Comparison of ENCODE assay signal across 9 mouse cellular contexts in the genomic region with DNA sequence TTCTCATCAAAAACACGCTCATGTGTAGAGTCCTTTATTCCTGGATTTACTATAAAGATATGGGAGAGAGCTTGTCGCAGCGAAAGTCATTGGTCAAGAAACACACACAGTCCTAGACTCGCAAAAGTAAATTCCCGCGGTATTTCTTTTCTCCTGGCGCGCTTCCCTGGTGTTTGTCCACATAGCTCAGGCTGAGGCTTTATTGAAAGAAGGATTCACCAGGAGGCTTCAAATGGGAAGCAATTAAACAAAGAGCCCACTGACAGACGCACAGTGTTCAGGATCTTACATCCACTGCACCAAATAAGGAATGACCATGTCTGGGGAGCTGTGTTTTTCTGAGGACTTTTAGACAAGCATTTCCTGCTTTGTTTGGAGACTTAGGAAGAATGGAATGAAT.
DNase-seq lines count a peak whose midpoint lies in the region; ATAC-seq and TF ChIP-seq lines count a peak whose summit lies in the region.
"Had no signal": no experiment of that assay in that cellular context is flagged by ENCODE, and none has a peak within 500 bp of the region (broad histone marks: within the 10 kb centered on the region; RNA-seq: fewer than 3 reads in every experiment).

No protein-coding gene starts in this region.

- H3K27me3 ChIP-seq in liver, adult 2 months (ENCODE audit: control insufficient read depth, insufficient read depth, low read length), result no peaks in the 10 kb centered on the region
- no peaks in the 10 kb centered on the region for H3K27me3 ChIP-seq in intestine, postnatal 0 days (replicated peaks; ENCODE audit: control insufficient read depth, insufficient read depth, low read length)
- no peaks in the 10 kb centered on the region for H3K27me3 ChIP-seq in midbrain, postnatal 0 days (ENCODE audit: insufficient read depth, low read length)

- no peak overlapping the region for H3K4me3 ChIP-seq in liver, adult 2 months (ENCODE audit: insufficient read depth, low read depth, low read length)
- 0 out of 2 replicates have a peak overlapping the region, but pooled peaks have one; percentile 4 for H3K4me3 ChIP-seq in intestine, postnatal 0 days (ENCODE audit: low read depth, low read length)
- no peak overlapping the region for H3K4me3 ChIP-seq in midbrain, postnatal 0 days (ENCODE audit: low read depth, low read length)
- H3K4me3 ChIP-seq in left cerebral cortex, adult 2 months, result no peak overlapping the region

- H3K4me2 ChIP-seq in intestine, postnatal 0 days (replicated peaks; ENCODE audit: low read depth), result peak overlapping the region; percentile 41
- peak overlapping the region; percentile 1; the same call in 1 of the 2 replicates for H3K4me2 ChIP-seq in midbrain, postnatal 0 days (ENCODE audit: low read depth, low read length, poor library complexity, severe bottlenecking)

- DNase-seq in liver, adult 2 months (ENCODE audit: extremely low read depth, low read depth, low spot score), result peak; percentile 19
- DNase-seq in liver, result no peak
- peak; percentile 32 for DNase-seq in fibroblast of lung, adult 2 months (ENCODE audit: low read depth)
- DNase-seq in midbrain, postnatal 0 days (ENCODE audit: low spot score), result peak; percentile 44
- DNase-seq in adrenal gland, adult 8-10 months, result no peak
- no peak for DNase-seq in left cerebral cortex, adult 2 months (ENCODE audit: extremely low spot score in 1 of 2, low spot score in 2 of 2)
- no peak for DNase-seq in frontal cortex, postnatal 25 days (ENCODE audit: low spot score in 2 of 2)

- WGBS in liver, adult 2 months, result 65% methylated on average over 9 of the region's 9 CpGs
- 38% methylated on average over 9 of the region's 9 CpGs for WGBS in intestine, postnatal 0 days
- 34% methylated on average over 9 of the region's 9 CpGs for WGBS in midbrain, postnatal 0 days

- TF ChIP-seq CTCF in liver, adult 2 months (IDR thresholded peaks at IDR 0.05; ENCODE audit: low read depth, low read length), result no peak
- no peak for TF ChIP-seq CTCF in intestine, postnatal 0 days (IDR thresholded peaks at IDR 0.05; ENCODE audit: low read depth)
- TF ChIP-seq CTCF in midbrain, postnatal 0 days (IDR thresholded peaks at IDR 0.05), result no peak
- TF ChIP-seq CTCF in left cerebral cortex, adult 2 months (IDR thresholded peaks at IDR 0.05), result no peak

- H3K79me2 ChIP-seq in liver, adult 2 months (ENCODE audit: control insufficient read depth, insufficient read depth, low read length), result no peaks in the 10 kb centered on the region

- no peaks in the 10 kb centered on the region for H3K36me3 ChIP-seq in liver, adult 2 months (ENCODE audit: control insufficient read depth, insufficient read depth, low read length)
- H3K36me3 ChIP-seq in intestine, postnatal 0 days (ENCODE audit: control insufficient read depth, insufficient read depth), result no peaks in the 10 kb centered on the region
- H3K36me3 ChIP-seq in midbrain, postnatal 0 days (ENCODE audit: insufficient read depth, low read length), result no peaks in the 10 kb centered on the region

- no peak overlapping the region for H3K9ac ChIP-seq in liver, adult 2 months (ENCODE audit: low read depth, low read length)
- H3K9ac ChIP-seq in intestine, postnatal 0 days (ENCODE audit: low read depth, low read length), result no peak overlapping the region
- H3K9ac ChIP-seq in midbrain, postnatal 0 days (replicated peaks; ENCODE audit: low read length, poor library complexity, severe bottlenecking), result no peak overlapping the region

- ATAC-seq in intestine, postnatal 0 days, result no peak
- 0 out of 2 replicates have a peak, but pooled peaks have one; percentile 34 for ATAC-seq in midbrain, postnatal 0 days (ENCODE audit: low FRiP score)
- ATAC-seq: Patski had no signal

- H3K27ac ChIP-seq in liver, adult 2 months (replicated peaks; ENCODE audit: insufficient read depth, low read depth, low read length), result no peak overlapping the region
- H3K27ac ChIP-seq in intestine, postnatal 0 days (ENCODE audit: low read depth, low read length), result no peak overlapping the region
- no peak overlapping the region for H3K27ac ChIP-seq in midbrain, postnatal 0 days (ENCODE audit: low read depth, low read length)
- H3K27ac ChIP-seq in left cerebral cortex, adult 2 months, result no peak overlapping the region

- no peaks in the 10 kb centered on the region for H3K4me1 ChIP-seq in liver, adult 2 months (ENCODE audit: control insufficient read depth, insufficient read depth, low read length)
- H3K4me1 ChIP-seq in intestine, postnatal 0 days (replicated peaks; ENCODE audit: control insufficient read depth, insufficient read depth, low read length), result no peaks in the 10 kb centered on the region
- H3K4me1 ChIP-seq in midbrain, postnatal 0 days (ENCODE audit: insufficient read depth, low read length), result no peaks in the 10 kb centered on the region

- H3K9me3 ChIP-seq in intestine, postnatal 0 days (ENCODE audit: control insufficient read depth), result no peaks in the 10 kb centered on the region
- no peaks in the 10 kb centered on the region for H3K9me3 ChIP-seq in midbrain, postnatal 0 days (ENCODE audit: low read length)

- no peak for TF ChIP-seq POLR2A in liver, adult 2 months (IDR thresholded peaks at IDR 0.05; ENCODE audit: extremely low read depth, insufficient read depth, low read length)

- intact Hi-C loops in left cerebral cortex, adult 2 months (cut with DNase I), result no loop called here

Comparison
In these comparisons a context has a peak if more than half of its experiments do, and no peak if none do; other contexts are left out.
1. DNase-seq: peak in liver, adult 2 months (single experiment), fibroblast of lung, adult 2 months (single experiment) and midbrain, postnatal 0 days (single experiment); none in liver (single experiment), adrenal gland, adult 8-10 months (single experiment), left cerebral cortex, adult 2 months (0 of 2) and frontal cortex, postnatal 25 days (0 of 2).